ENCODE assay signal across 16 mouse cellular contexts in genomic region chr8:88664947-88665346, GRCm38 (mm10). TPM values are rescaled to one million over a fixed set of nuclear protein-coding genes. Genes with fewer than 3 reads are reported as not detected.
DNase-seq lines count a peak whose midpoint lies in the region; ATAC-seq and TF ChIP-seq lines count a peak whose summit lies in the region.
"Had no signal": no experiment of that assay in that cellular context is flagged by ENCODE, and none has a peak within 500 bp of the region (broad histone marks: within the 10 kb centered on the region; RNA-seq: fewer than 3 reads in every experiment).

No protein-coding gene starts in this region.

- 0 out of 2 replicates have a peak, but pooled peaks cover 3% of the 10 kb centered on the region for H3K27me3 ChIP-seq in lung, postnatal 0 days (replicated peaks; ENCODE audit: insufficient read depth, low read length)
- H3K27me3 ChIP-seq: neural tube, embryonic 13.5 days had no signal

- H3K36me3 ChIP-seq in lung, postnatal 0 days (ENCODE audit: insufficient read depth, low read length), result no peaks in the 10 kb centered on the region
- H3K36me3 ChIP-seq: heart, embryonic 12.5 days; neural tube, embryonic 13.5 days had no signal

- H3K4me1 ChIP-seq in lung, postnatal 0 days (ENCODE audit: insufficient read depth, low read depth, low read length), result no peaks in the 10 kb centered on the region
- H3K4me1 ChIP-seq: heart, embryonic 12.5 days had no signal

- no peak overlapping the region for H3K9ac ChIP-seq in lung, postnatal 0 days (replicated peaks; ENCODE audit: low read depth)
- H3K9ac ChIP-seq: heart, embryonic 12.5 days; neural tube, embryonic 13.5 days had no signal

- TF ChIP-seq CTCF in lung, postnatal 0 days (IDR thresholded peaks at IDR 0.05), result no peak

- no peak overlapping the region for H3K27ac ChIP-seq in lung, postnatal 0 days (ENCODE audit: low read length)
- H3K27ac ChIP-seq: kidney, postnatal 0 days; left cerebral cortex, adult 2 months; neural tube, embryonic 13.5 days had no signal

- DNase-seq in adrenal gland, postnatal 25 days, result peak; percentile 17
- DNase-seq in adrenal gland, postnatal 14 days, result no peak
- peak; percentile 28 for DNase-seq in lung, postnatal 14 days
- no peak for DNase-seq in lung, postnatal 0 days (ENCODE audit: low spot score)
- peak; percentile 74 for DNase-seq in cerebellum, adult 9-11 months
- peak; percentile 72 to 75 for DNase-seq in kidney, postnatal 25 days
- no peak for DNase-seq in spleen, adult 18-20 months
- DNase-seq in gastrocnemius, adult 8-10 months (ENCODE audit: low spot score in 2 of 2), result no peak
- DNase-seq: gastrocnemius, postnatal 25 days; liver; thymus, adult 2 months had no signal

- no peak overlapping the region for H3K4me2 ChIP-seq in lung, postnatal 0 days (replicated peaks; ENCODE audit: low read depth, low read length)
- H3K4me2 ChIP-seq: heart, embryonic 12.5 days; neural tube, embryonic 13.5 days had no signal

- H3K9me3 ChIP-seq in lung, postnatal 0 days (ENCODE audit: low read length), result no peaks in the 10 kb centered on the region
- H3K9me3 ChIP-seq: heart, embryonic 12.5 days; neural tube, embryonic 13.5 days had no signal

- H3K4me3 ChIP-seq in lung, postnatal 0 days (ENCODE audit: low read depth, low read length), result no peak overlapping the region
- H3K4me3 ChIP-seq: heart, embryonic 12.5 days; left cerebral cortex, adult 2 months; neural tube, embryonic 13.5 days had no signal

- 74% methylated on average over 19 of the region's 19 CpGs for WGBS in lung, postnatal 0 days

- TF ChIP-seq EP300 in lung, postnatal 0 days (IDR thresholded peaks at IDR 0.05), result no peak

- ATAC-seq in lung, postnatal 0 days, result no peak
- ATAC-seq: midbrain, embryonic 16.5 days had no signal

RNA-seq across cellular contexts. Expression of gene Nod2, which starts 17.8 kb away (rescaled TPM):
- total RNA-seq in adrenal gland, postnatal 25 days (2021), result 0.38 and 0.61 TPM in 2 replicates
- 0.64 and 0.78 TPM in 2 replicates for total RNA-seq in adrenal gland, postnatal 14 days (2021)
- 0.27 and 0.31 TPM in 2 replicates for polyA plus RNA-seq in lung, postnatal 0 days (2015; fragmentation: Nextera tagmentation; extraction: Ambion mirVana)
- total RNA-seq in gastrocnemius, adult 8-10 months (2022), result under 1 TPM; 0.13 to 0.29 (median 0.20) TPM
- polyA plus RNA-seq: neural tube, embryonic 13.5 days had no signal

RNA-seq across cellular contexts. Expression of gene Snx20, which starts 29.0 kb away (rescaled TPM):
- 0.95 and 1.3 TPM in 2 replicates for total RNA-seq in adrenal gland, postnatal 25 days (2021)
- total RNA-seq in adrenal gland, postnatal 14 days (2021), result 1.0 and 5.4 TPM in 2 replicates
- 5.4 and 6.5 TPM in 2 replicates for polyA plus RNA-seq in lung, postnatal 0 days (2015; fragmentation: Nextera tagmentation; extraction: Ambion mirVana)
- under 1 TPM in 2 of 4 experiments, not detected in 2; 0.21 to 0.52 TPM for total RNA-seq in gastrocnemius, adult 8-10 months (2022)

RNA-seq across cellular contexts. Expression of gene Cyld, which starts 31.9 kb away (rescaled TPM):
- 58.5 and 66.5 TPM in 2 replicates for total RNA-seq in adrenal gland, postnatal 25 days (2021)
- 36.6 and 39.8 TPM in 2 replicates for total RNA-seq in adrenal gland, postnatal 14 days (2021)
- polyA plus RNA-seq in lung, postnatal 0 days (2015; fragmentation: Nextera tagmentation; extraction: Ambion mirVana), result 9.5 and 11.4 TPM in 2 replicates
- total RNA-seq in gastrocnemius, adult 8-10 months (2022), result 10 to 100 TPM; 19.6 to 25.1 (median 24.0) TPM

Comparison
In these comparisons a context has a peak if more than half of its experiments do, and no peak if none do; other contexts are left out.
1. DNase-seq: peak in adrenal gland, postnatal 25 days (single experiment), lung, postnatal 14 days (single experiment), cerebellum, adult 9-11 months (single experiment) and kidney, postnatal 25 days (2 of 2); none in adrenal gland, postnatal 14 days (single experiment), lung, postnatal 0 days (single experiment), spleen, adult 18-20 months (0 of 2) and gastrocnemius, adult 8-10 months (0 of 2).